Mouse (Mus musculus) Patski (cell line): ENCODE measurements around the gene Sh3tc1. TPM values are rescaled to one million over a fixed set of nuclear protein-coding genes. Genes with fewer than 3 reads are reported as not detected.

Experiments used
- ATAC-seq: fragments of 100-300 bp; one replicate; pipeline ENCODE4 v1.8.0; 2021
- CTCF ChIA-PET: fragments of 350-600 bp; sonication (Branson Sonifier 250); formaldehyde crosslinking; loops from one replicate; lab custom pipeline; 2022; ENCODE audit warnings: inconsistent platforms; lab: Charles Lee
- POLR2A ChIA-PET: fragments of 350-600 bp; sonication (Branson Sonifier 250); formaldehyde crosslinking; loops from one replicate; lab custom pipeline; 2022; ENCODE audit warnings: antibody characterized with exemption, inconsistent platforms; lab: Charles Lee
- DNase-seq: peaks from one replicate; pipeline ENCODE4 v3.0.0-alpha.2; 2011; ENCODE audit warnings: low read depth, low spot score
- H3K27me3 ChIP-seq: fragments of 371-371 bp; one replicate; pipeline ENCODE4 v1.5.1; 2021
- CTCF ChIP-seq: fragments of 100-300 bp; IDR thresholded peaks from one replicate; pipeline ENCODE4 v1.5.1; 2021
- in situ Hi-C: fragments of 300-500 bp; cut with MboI; formaldehyde crosslinking; loops from 3 replicates; pipeline ENCODE4 v1.11.1; 2018; ENCODE audit warnings: low pct_unique_long_range_greater_than_20kb, mixed read lengths
- polyA plus RNA-seq: library from polyadenylated mRNA; unstranded; gene quantifications from one replicate; pipeline ENCODE4 v1.2.3, GENCODE M21; 2021

The Sh3tc1 gene
- polyA plus RNA-seq, 1 experiment from 2014 or later = 25.1 TPM

- no peaks in the 10 kb centered on the region for H3K27me3 ChIP-seq
- no peak for DNase-seq
- no peak for ATAC-seq
- POLR2A ChIA-PET = no interaction called here
- TF ChIP-seq CTCF = no peak
- CTCF ChIA-PET = no interaction called here
- in situ Hi-C loops = no loop called here
Measured at GRCm38 (mm10) chr5:35768997-35769396, 29.2 kb upstream of the Sh3tc1 start.

GRCm38 (mm10) chr5:35768525-35768924 is 28.7 kb upstream of the Sh3tc1 start:
- DNase-seq (no peak), ATAC-seq (no peak)
- ChIA-PET POLR2A (no interaction called here), CTCF (no interaction called here)
- no peaks in the 10 kb centered on the region for H3K27me3 ChIP-seq
- in situ Hi-C loops = no loop called here
- no peak for TF ChIP-seq CTCF

GRCm38 (mm10) chr5:35765909-35766308 is 26.1 kb upstream of the Sh3tc1 start:
- TF ChIP-seq CTCF = no peak
- in situ Hi-C loops = no loop called here
- H3K27me3 ChIP-seq = no peaks in the 10 kb centered on the region
- no peak for ATAC-seq
- DNase-seq = no peak
- ChIA-PET CTCF (interaction anchor here (1.4 to 1.5 kb wide), 2 partner anchors 9 to 17 kb away, joined by 3 to 4 read pairs; no protein-coding TSS in a partner anchor), POLR2A (no interaction called here)

GRCm38 (mm10) chr5:35762850-35763249 is 23.1 kb upstream of the Sh3tc1 start:
- ChIA-PET CTCF (interaction anchor here (1.2 kb wide), 1 partner anchor 32 kb away, joined by 5 read pairs; no protein-coding TSS in a partner anchor), POLR2A (no interaction called here)
- ATAC-seq (no peak), DNase-seq (no peak)
- H3K27me3 ChIP-seq = peaks cover 6% of the 10 kb centered on the region
- in situ Hi-C loops = no loop called here
- no peak for TF ChIP-seq CTCF

- ChIA-PET CTCF (interaction anchor here (1.4 kb wide), 1 partner anchor 49 kb away, joined by 4 read pairs; no protein-coding TSS in a partner anchor), POLR2A (no interaction called here)
- TF ChIP-seq CTCF = no peak
- DNase-seq (no peak), ATAC-seq (no peak)
- H3K27me3 ChIP-seq = peaks cover 6% of the 10 kb centered on the region
- in situ Hi-C loops = no loop called here
Measured at GRCm38 (mm10) chr5:35762388-35762787, 22.6 kb upstream of the Sh3tc1 start.

GRCm38 (mm10) chr5:35761323-35761722 is 21.5 kb upstream of the Sh3tc1 start:
- DNase-seq = no peak
- no peak for TF ChIP-seq CTCF
- CTCF ChIA-PET = interaction anchor here (1.4 kb wide), 1 partner anchor 47 kb away, joined by 4 read pairs; no protein-coding TSS in a partner anchor
- in situ Hi-C loops = no loop called here
- no peak for ATAC-seq
- peaks cover 6% of the 10 kb centered on the region for H3K27me3 ChIP-seq
- POLR2A ChIA-PET = no interaction called here

GRCm38 (mm10) chr5:35758081-35759053 is 18.6 kb upstream of the Sh3tc1 start:
- in situ Hi-C loops = loop anchor here (5.0 kb wide), 1 partner anchor 41 kb away; no protein-coding TSS in a partner anchor
- ATAC-seq = no peak
- TF ChIP-seq CTCF = no peak
- DNase-seq = no peak
- H3K27me3 ChIP-seq = peaks cover 6% of the 10 kb centered on the region
- ChIA-PET CTCF (interaction anchor here (1.0 to 3.5 kb wide), 4 partner anchors 12 to 57 kb away, joined by 3 to 14 read pairs (median 4); no protein-coding TSS in a partner anchor), POLR2A (no interaction called here)

- peak; percentile 93 for ATAC-seq
- CTCF ChIA-PET = interaction anchor here (1.0 to 3.5 kb wide), 5 partner anchors 12 to 56 kb away, joined by 3 to 14 read pairs (median 3); no protein-coding TSS in a partner anchor
- H3K27me3 ChIP-seq = peaks cover 6% of the 10 kb centered on the region
- in situ Hi-C loops = loop anchor here (5.0 kb wide), 1 partner anchor 40 kb away; no protein-coding TSS in a partner anchor
- DNase-seq = peak; percentile 55
- POLR2A ChIA-PET = no interaction called here
- TF ChIP-seq CTCF = no peak
Measured at GRCm38 (mm10) chr5:35757639-35758001, 17.8 kb upstream of the Sh3tc1 start, which contains the start of gene Ablim2. Ablim2 (plus strand) TSS chr5:35757880.

GRCm38 (mm10) chr5:35756997-35757638 is 17.3 kb upstream of the Sh3tc1 start:
- ChIA-PET POLR2A (no interaction called here), CTCF (interaction anchor here (1.0 to 3.5 kb wide), 8 partner anchors 8 to 55 kb away, joined by 3 to 17 read pairs (median 6); no protein-coding TSS in a partner anchor)
- DNase-seq (no peak), ATAC-seq (no peak)
- in situ Hi-C loops = loop anchor here (5.0 kb wide), 1 partner anchor 40 kb away; no protein-coding TSS in a partner anchor
- H3K27me3 ChIP-seq = peaks cover 6% of the 10 kb centered on the region
- TF ChIP-seq CTCF = no peak

- ChIA-PET POLR2A (no interaction called here), CTCF (interaction anchor here (1.2 to 3.5 kb wide), 10 partner anchors 9 to 55 kb away, joined by 3 to 22 read pairs (median 8); no protein-coding TSS in a partner anchor)
- TF ChIP-seq CTCF = no peak
- DNase-seq (no peak), ATAC-seq (no peak)
- in situ Hi-C loops = loop anchor here (5.0 kb wide), 1 partner anchor 39 kb away; no protein-coding TSS in a partner anchor
- peaks cover 6% of the 10 kb centered on the region for H3K27me3 ChIP-seq
Measured at GRCm38 (mm10) chr5:35756020-35756419, 16.2 kb upstream of the Sh3tc1 start.
